Mouse (Mus musculus) bone marrow, adult 2 months (tissue): ENCODE results near the gene Ptrh1.

ENCODE experiments used
- CTCF ChIP-seq: fragments of 200-500 bp; IDR thresholded peaks from 2 replicates; pipeline ENCODE4 v1.5.1; 2011; ENCODE audit warnings: low read length, control low read depth; ENCODE audit not compliant: control insufficient read depth, insufficient read depth
- POLR2A ChIP-seq: fragments of 200-500 bp; IDR thresholded peaks from 2 replicates; pipeline ENCODE4 v1.6.1; 2011; ENCODE audit warnings: low read depth, mild to moderate bottlenecking, control low read depth, low read length, borderline replicate concordance; ENCODE audit not compliant: control insufficient read depth

GRCm38 (mm10) chr2:32734933-32735332 is 40.7 kb upstream of the Ptrh1 start:
- TF ChIP-seq CTCF (no peak), POLR2A (no peak)
